Mouse (Mus musculus) myocyte (in vitro differentiated cells): ENCODE measurements around the gene Kbtbd8.

ENCODE experiments used
- CEBPB ChIP-seq: IDR thresholded peaks from 2 replicates; pipeline ENCODE4 v1.6.1; 2011; ENCODE audit warnings: mild to moderate bottlenecking, moderate library complexity; ENCODE audit not compliant: poor library complexity, insufficient read depth, severe bottlenecking
- E2F4 ChIP-seq: IDR thresholded peaks from one replicate; pipeline ENCODE4 v1.6.1; 2011; ENCODE audit warnings: mild to moderate bottlenecking, control low read depth, moderate library complexity; ENCODE audit not compliant: insufficient read depth
- MAX ChIP-seq: IDR thresholded peaks from one replicate; pipeline ENCODE4 v1.6.1; 2011; ENCODE audit warnings: low read depth, mild to moderate bottlenecking, control low read depth
- MYOD1 ChIP-seq, 3 experiments: IDR thresholded peaks; one replicate each; pipeline ENCODE4 v1.6.1; 2011; ENCODE audit warnings: control low read depth in 2 of 3, low read depth in 2 of 3, mild to moderate bottlenecking in 2 of 3, moderate library complexity in 1 of 3; ENCODE audit not compliant: insufficient read length in 2 of 3, control insufficient read depth in 1 of 3
- MYOG ChIP-seq, 3 experiments: IDR thresholded peaks; one replicate each; pipeline ENCODE4 v1.6.1; 2011; ENCODE audit warnings: control low read depth in 2 of 3, low read depth in 2 of 3, mild to moderate bottlenecking in 2 of 3; ENCODE audit not compliant: insufficient read length in 2 of 3, control insufficient read depth in 1 of 3, insufficient read depth in 1 of 3
- POLR2A ChIP-seq: IDR thresholded peaks from one replicate; pipeline ENCODE4 v1.6.1; 2011; ENCODE audit warnings: low read depth, mild to moderate bottlenecking, control low read depth, moderate library complexity; ENCODE audit not compliant: insufficient read length
- POLR2AphosphoS2 ChIP-seq: IDR thresholded peaks from one replicate; pipeline ENCODE4 v1.6.1; 2011; ENCODE audit warnings: low read depth, control low read depth; ENCODE audit not compliant: insufficient read length
- REST ChIP-seq: IDR thresholded peaks from one replicate; pipeline ENCODE4 v1.6.1; 2011; ENCODE audit warnings: mild to moderate bottlenecking, control low read depth, moderate library complexity; ENCODE audit not compliant: insufficient read depth, insufficient read length
- SRF ChIP-seq: IDR thresholded peaks from one replicate; pipeline ENCODE4 v1.6.1; 2011; ENCODE audit warnings: low read depth; ENCODE audit not compliant: control insufficient read depth, insufficient read length
- TCF12 ChIP-seq: IDR thresholded peaks from one replicate; pipeline ENCODE4 v1.6.1; 2011; ENCODE audit warnings: mild to moderate bottlenecking, control low read depth; ENCODE audit not compliant: poor library complexity, insufficient read depth, severe bottlenecking
- TCF3 ChIP-seq: IDR thresholded peaks from one replicate; pipeline ENCODE4 v1.6.1; 2011; ENCODE audit warnings: low read depth, control low read depth; ENCODE audit not compliant: insufficient read length
- USF1 ChIP-seq: IDR thresholded peaks from one replicate; pipeline ENCODE4 v1.6.1; 2011; ENCODE audit warnings: low read depth, mild to moderate bottlenecking, control low read depth, moderate library complexity

DNA sequence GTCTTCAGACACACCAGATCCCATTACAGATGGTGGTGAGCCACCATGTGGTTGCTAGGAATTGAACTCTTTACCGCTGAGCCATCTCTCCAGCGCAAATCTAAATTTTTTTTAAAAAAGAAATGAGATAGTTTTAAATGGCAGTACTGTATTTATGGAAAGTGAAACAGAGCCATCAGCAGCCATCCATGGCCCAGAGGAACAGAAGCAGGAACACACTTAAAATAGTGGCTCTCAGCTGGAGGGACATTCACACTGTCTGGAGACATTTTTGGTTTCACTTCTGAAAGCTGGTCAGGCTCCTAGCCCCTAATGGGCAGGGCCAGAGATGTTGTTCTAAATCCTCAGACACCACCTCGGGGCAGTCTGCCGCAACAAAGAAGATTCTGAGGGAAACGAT lies 5.0 kb upstream of the Kbtbd8 start:
- TF ChIP-seq POLR2A, result no peak
- no peak for TF ChIP-seq MAX
- TF ChIP-seq TCF12, result no peak
- TF ChIP-seq E2F4, result no peak
- no peak for TF ChIP-seq MYOG (IDR thresholded peaks at IDR 0.05; ENCODE audit: control insufficient read depth in 1 of 3, insufficient read depth in 1 of 3, insufficient read length in 2 of 3, low read depth in 2 of 3)
- no peak for TF ChIP-seq MYOD1 (IDR thresholded peaks at IDR 0.05; ENCODE audit: control insufficient read depth in 1 of 3, insufficient read length in 2 of 3, low read depth in 2 of 3)
- TF ChIP-seq POLR2AphosphoS2, result no peak
- TF ChIP-seq CEBPB, result no peak
- no peak for TF ChIP-seq USF1
- no peak for TF ChIP-seq REST
- no peak for TF ChIP-seq SRF
- no peak for TF ChIP-seq TCF3
